Mouse (Mus musculus): Measurements from ENCODE around the gene Ppp3ca.
"Not testable (repeated sequence)": the region's sequence is repeated elsewhere in the genome, so short reads cannot be mapped to it uniquely, and the experiment has no call there.

The Ppp3ca gene

DNA sequence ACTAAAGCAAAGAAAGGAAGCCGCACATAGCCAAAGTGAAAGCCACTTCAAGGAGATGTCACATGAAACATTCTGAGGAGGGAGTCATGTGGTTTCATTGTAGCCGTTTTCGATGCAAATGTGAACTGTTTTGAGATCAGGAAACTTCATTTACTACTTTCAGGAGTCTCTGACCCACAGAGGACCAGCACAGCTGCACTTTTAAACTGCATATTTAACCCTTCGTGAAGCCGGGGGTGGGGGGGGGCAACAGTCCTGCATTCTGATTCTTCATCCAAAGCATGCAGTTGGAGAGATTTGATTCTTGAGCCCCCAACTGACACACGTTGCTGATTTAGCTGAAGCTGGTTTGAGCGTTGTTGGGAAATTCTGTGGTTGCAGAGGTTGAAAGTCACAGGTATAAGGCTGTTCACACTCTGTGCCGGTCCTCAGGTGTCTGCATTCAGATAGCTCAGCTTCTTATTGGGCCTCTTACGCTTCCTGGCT, 18.2 kb downstream of the Ppp3ca start:
- in situ Hi-C loops (cut with MboI): no loop called here

- in situ Hi-C loops (cut with MboI): no loop called here
Measured at GRCm38 (mm10) chr3:136689793-136690543, 20.0 kb downstream of the Ppp3ca start.

DNA sequence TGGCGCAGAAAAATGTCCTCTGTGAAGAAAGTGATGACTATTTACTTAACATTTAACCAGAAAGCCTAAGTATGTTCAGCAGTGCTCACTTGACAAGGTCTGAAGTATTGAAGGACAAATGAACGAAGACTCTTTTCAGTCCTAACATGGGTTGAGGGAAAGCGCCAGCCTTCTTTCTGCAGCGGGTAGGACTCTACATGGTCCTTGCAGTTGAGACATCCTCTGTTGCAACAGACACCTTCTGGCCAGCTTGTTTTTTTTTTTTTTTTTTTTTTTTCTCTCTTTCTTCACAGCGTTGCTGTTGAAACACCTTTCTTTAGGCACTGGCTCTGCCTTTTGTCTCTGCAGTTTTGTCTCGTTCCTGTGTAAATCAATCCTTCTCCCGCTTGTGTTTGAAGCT, 22.1 kb downstream of the Ppp3ca start:
- in situ Hi-C loops (cut with MboI): no loop called here

- in situ Hi-C loops (cut with MboI): no loop called here
Measured at GRCm38 (mm10) chr3:136693547-136693946, 23.6 kb downstream of the Ppp3ca start.

DNA sequence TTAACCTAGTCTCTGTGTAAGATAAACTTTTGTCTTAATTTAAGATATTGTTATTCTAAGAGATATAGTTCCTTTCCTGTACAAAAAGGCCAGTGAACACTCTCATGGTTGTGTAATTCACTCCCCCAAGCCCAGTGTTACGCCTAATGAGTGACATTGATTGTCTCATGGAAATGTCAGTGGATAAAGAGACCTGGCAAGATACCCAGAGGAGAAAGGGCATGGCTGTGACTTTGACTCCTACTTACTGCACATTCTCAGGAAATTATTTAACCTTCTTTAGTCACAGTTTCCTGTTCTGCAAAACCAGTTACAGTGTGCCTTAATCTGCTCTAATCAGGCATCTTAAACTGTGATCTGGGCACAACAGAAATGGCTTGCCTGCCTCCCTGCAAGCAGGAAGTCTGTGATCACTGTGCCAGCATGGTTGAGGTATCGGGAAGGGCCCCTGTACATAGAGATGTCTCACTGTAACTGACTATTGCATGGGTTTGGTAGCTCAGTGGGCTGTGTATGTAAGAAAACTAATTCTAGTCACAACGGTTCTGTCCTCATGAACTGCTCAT, 27.8 kb downstream of the Ppp3ca start:
- in situ Hi-C loops (cut with MboI): no loop called here

DNA sequence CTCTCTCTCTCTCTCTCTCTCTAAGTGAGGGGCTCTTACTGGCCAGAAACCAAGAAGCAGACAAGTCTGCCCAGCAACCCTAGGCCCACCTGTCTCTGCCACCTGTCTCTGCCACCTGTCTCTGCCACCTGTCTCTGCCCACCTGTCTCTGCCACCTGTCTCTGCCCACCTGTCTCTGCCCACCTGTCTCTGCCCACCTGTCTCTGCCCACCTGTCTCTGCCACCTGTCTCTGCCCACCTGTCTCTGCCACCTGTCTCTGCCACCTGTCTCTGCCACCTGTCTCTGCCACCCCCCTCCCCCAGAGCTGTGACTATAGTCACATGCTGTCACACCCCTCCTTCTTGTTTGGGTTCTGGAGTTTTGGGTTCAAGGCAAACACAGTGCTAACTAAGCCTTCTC, 29.8 kb downstream of the Ppp3ca start:
- in situ Hi-C loops (cut with MboI): not testable (repeated sequence)

DNA sequence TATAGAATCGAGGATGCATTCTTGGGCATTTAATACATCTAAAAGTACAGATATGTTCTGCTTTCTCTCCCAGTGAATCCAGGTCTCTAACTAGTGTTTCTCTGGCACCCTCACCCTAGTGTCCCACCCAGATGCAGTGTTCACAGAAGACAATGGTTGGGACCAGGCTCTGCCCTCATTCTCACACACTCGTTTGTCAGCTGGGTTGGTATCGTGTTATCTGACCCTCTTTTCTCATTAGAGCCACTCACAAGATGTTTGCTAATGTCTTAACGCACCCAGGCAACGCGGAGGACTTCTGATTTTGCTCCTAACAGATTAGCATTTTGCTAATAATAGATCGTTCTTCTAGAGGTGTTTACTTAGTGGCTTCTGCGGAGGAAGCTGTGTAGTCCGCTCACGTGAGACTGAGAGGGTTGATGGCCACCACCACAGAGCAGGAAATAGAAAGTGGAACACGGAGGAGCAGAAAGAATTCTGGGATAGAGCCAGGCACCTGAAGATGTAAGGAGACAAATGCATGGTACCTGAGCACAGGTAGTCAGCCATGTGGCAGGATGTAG, 30.6 kb downstream of the Ppp3ca start:
- in situ Hi-C loops (cut with MboI): no loop called here

GRCm38 (mm10) chr3:136702861-136703260, 32.9 kb downstream of the Ppp3ca start:
- in situ Hi-C loops (cut with MboI): no loop called here

DNA sequence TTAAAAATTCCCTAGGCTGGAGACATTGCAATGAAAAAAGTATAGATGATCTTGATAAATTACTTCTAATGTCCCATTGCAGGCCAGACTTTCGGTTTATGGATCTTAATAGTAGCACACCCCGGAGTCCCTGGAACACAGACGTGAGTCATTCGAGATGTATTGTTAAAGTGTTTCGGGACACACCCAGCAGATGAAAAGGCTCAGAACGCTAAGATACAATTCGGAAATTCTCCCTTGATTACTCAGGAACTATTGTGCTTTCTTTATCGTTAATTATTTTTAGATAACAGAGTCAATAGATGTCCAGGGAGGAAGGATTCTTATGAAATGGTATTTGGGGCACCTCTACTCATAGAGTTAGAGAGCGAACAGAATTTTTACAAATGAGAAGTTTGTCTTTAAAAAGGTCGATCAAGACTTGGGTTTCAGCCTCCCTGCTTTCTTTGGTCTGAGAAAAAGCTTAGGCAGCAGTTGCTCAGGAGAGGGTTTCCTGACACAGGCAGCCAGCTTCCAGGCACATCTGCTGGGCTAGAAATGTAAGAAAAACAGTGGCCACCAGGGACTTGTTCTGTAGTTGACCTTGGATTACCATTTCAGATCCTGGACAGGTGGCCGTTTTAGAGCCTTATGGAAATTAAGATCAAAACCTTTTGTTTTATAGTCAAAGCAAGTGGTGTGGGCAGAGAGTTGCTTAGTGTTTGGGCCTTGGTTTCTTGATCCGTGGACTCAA, 34.8 kb downstream of the Ppp3ca start:
- in situ Hi-C loops (cut with MboI): no loop called here

DNA sequence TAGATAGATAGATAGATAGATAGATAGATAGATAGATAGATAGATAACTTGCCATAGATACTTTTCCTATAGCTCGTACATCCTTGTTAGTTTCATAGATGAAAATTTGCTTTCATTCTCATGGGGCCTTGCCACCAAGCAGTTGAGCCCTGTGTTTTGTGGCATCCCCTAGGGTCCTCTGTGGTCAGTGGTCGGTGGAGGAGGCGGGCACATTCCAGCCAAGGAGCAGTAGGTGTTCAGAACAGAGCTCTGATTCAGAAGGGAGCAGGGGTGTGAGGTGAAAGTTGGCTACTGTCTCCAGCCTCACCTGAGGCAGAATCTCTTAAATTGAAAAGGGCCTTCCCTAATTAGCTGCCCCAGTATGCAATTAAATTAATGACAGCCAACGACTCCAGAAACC, 36.1 kb downstream of the Ppp3ca start:
- in situ Hi-C loops (cut with MboI): no loop called here

GRCm38 (mm10) chr3:136706771-136707170, 36.8 kb downstream of the Ppp3ca start:
- in situ Hi-C loops (cut with MboI): no loop called here

DNA sequence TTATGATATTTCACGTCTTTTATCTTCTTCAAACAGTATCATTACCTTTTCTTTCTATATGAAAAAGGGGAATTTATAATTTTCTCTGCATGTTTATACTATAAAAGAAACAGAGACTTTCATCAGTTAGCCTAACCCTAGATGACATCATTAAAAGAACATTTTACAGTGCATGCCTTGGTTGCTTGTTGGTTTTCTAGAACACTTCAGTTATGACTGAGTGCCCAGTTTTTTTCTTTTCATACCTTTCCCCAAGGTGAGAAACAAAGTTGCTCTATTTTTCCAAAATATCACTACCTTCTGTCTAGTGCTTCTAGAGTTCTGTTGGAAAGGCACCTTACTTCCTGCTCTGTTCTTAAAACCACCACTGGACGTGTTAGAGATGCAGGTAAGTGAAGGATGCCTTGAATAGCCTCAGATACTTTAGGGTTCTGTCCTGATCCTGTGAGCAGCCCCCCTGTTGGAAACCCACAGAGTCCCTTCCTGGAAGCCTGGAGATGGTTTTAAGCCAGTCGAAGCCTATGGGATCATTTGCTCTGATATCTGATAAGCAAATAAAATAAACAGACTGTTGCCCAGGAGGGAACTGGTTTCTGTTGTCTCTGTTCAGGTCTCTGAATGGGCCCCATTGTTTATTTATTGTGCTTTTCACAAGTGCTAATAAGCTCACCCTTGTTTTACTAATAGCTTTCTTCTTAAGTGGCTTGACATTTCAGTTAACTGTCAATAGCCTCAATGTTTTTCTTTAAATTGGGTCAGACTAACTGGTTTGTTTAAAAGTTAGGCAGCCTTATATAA, 37.5 kb downstream of the Ppp3ca start:
- in situ Hi-C loops (cut with MboI): no loop called here

DNA sequence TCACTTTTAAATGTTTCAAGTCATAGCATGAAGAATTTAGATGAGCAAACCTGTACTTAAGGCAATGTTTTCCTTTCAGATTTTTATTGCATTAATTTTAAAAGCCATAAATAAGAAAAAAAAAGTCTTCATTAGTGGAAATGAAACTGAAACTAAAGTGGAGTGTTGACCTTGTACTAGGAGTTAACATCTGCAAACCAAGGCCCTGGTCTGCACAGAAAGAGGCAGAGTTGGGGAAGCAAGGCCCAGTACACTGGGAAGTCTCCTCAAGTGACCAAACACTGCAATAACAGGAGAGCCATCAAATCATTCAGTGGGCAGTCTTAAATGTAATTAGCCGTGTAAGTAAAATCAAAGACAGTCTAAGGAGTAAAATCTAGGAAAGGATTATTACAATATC, 38.3 kb downstream of the Ppp3ca start:
- in situ Hi-C loops (cut with MboI): no loop called here

GRCm38 (mm10) chr3:136710310-136710906, 40.5 kb downstream of the Ppp3ca start:
- in situ Hi-C loops (cut with MboI): no loop called here

GRCm38 (mm10) chr3:136714307-136715039, 44.5 kb downstream of the Ppp3ca start:
- in situ Hi-C loops (cut with MboI): no loop called here

DNA sequence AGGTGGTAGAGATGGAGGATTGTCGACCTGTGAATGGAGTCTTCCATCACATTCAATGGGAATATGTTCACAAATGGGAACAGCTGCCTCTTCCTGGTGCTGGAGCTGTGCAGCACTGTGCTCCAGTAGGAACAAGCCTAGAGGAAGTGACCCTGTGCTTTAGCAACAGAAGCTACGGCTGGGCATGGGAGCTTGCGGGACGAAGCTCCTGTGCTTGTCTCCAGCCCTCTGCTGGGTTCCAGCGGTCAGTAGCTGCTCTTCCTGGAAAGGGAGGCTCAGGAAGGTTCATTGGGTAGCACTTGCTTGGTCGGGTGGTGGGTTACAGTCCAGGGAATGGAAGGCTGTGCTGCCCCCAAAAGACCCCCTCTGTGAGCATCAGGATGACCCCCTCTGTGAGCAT, 46.3 kb downstream of the Ppp3ca start:
- in situ Hi-C loops (cut with MboI): no loop called here

DNA sequence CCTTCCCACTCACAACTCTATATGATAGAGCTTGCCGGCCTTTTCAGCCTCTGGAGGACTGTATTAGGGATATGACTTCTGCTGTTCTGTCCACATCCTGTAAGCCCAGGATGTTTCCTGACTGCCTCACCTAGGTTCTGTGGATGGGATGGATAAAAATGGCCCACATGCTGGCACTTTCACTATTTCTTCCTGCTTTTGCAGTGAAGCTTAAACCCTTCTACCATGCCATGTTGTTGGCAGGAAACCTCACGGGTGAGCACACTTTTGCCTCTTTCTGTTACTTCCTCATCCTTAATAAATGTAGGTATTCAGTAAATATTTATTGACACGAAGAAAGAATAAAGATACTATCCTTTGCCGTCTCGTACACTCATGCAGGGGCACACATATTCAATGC, 48.5 kb downstream of the Ppp3ca start:
- in situ Hi-C loops (cut with MboI): no loop called here

DNA sequence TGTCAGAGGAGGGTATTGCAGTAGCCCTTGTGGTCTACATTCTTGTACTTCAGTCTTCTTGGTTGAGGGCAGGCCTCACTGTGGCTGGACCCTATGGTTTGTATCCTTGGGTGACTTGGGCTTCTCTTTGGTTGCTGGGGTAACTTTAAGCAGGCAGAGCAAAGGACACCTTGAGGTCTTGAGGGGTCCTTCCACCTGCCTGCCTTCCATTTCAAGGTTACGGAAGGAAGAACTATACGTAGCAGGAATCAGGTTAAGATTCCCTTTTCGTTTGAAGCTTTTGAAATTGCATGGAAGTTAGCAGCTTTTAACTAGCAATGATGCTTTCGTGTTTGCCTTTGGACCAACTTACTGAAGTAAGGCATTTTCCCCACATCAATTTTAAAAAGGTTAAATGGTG, 51.3 kb downstream of the Ppp3ca start:
- in situ Hi-C loops (cut with MboI): no loop called here

DNA sequence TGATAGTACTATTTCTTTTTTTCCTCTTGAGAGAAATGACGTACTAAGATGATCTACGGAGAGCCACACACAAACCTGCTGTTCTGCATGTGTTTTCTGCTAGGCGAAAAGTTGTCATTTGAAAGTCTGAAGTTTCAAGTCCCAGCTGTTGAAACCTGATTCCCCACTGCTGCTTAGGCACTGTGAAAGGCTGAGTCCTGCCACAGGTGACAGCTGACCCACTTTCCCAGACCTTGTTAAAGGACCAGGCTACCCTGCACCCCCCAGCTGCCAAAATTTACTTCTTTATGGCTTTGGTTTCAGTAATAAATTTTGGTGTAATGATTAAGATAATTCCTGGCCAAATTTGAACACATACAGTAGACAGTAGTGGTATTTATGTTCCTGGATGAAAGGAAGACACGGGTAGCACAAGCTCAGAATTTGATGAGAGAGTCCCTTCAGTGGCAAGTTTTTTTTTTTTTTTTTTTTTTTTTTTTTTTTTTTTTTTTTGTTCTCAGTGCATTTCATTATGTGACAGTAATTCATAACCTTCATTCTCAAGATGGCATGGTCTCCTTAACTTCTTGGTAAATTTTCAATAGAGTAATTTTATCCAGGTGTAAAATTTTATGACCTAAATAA, 52.0 kb downstream of the Ppp3ca start:
- in situ Hi-C loops (cut with MboI): no loop called here

DNA sequence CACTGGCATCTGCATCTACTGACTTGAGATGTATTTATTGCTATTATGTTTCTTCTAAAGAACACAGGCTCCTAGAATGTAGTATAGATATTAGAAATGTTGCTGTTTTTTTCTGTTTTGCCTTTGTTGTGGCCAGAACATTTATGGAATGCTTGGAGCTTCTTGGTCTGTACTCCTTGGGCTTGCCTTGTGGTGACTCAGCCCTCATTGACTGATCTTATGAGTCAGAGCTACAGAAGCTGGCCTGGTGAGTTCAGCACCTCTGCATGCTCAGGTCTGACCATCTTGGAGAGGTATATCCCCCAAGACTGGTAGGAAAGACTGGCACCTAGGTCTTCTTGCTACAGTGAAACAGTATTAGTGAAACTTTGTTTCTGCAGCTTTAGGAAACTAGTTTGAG, 52.6 kb downstream of the Ppp3ca start:
- in situ Hi-C loops (cut with MboI): no loop called here

Data from mature B cell (primary cell).